Comparison of ENCODE assay signal across 8 mouse cellular contexts in the genomic region with DNA sequence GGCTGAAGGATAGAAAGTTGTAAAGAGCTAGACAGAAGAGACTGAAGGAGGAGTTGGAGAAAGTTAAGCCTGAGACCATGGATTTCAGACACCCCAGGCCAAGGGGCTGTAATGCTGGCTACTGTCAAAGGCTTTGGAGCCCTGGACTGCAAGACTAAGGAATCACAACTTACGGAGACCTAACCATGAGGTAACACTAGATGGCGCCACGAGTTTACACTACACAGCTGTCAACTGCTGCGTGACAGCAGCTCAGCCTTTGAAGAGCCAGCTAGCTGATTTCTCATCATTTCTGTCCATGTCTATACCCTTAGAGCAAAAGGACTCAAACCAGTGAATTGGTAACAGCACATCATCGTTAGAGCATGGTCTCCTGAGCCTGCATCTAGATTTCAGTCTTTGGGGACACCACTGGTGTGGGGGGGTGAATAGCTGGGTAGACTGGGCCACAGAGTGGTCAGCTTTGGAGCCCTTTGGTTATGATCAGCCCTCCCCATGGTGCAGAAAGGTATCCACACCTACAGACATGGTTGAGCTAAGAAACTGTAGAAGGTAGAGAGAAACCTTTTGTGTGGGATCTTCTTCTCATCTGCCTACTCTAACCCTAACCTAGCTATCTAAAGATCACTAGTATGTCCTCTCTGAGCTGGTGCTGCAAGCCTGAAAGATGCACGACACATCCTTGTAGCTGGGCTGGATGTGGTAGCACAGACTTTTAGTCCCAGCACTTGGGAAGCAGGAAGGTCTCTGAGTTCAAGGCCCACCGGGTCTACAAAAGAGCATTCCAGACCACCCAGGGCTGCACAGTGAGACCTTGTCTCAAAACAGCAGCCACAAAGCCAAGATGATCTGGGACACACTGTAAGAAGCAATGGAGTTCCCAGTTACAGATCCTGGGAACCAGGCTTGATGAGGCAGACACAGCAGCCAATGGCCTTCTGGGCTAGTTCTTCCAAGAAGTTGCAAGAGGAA. TPM values are rescaled to one million over a fixed set of nuclear protein-coding genes. Genes with fewer than 3 reads are reported as not detected.
DNase-seq lines count a peak whose midpoint lies in the region; ATAC-seq and TF ChIP-seq lines count a peak whose summit lies in the region.

No protein-coding gene starts in this region.

- intact Hi-C loops in heart, postnatal 25 days (cut with DNase I), result loop anchor here (1.0 to 10.0 kb wide), 4 partner anchors 71 to 379 kb away; a partner anchor contains a TSS

- H3K9me3 ChIP-seq in embryonic facial prominence, embryonic 10.5 days, result no peaks in the 10 kb centered on the region
- H3K9me3 ChIP-seq in limb, embryonic 12.5 days, result no peaks in the 10 kb centered on the region
- H3K9me3 ChIP-seq in midbrain, embryonic 16.5 days (replicated peaks; ENCODE audit: control insufficient read depth, low read length, poor library complexity, severe bottlenecking), result no peaks in the 10 kb centered on the region

- no peak for TF ChIP-seq POLR2A in spleen, adult 2 months (IDR thresholded peaks at IDR 0.05; ENCODE audit: low read depth, low read length)

- peaks cover 13% of the 10 kb centered on the region for H3K4me1 ChIP-seq in embryonic facial prominence, embryonic 10.5 days
- H3K4me1 ChIP-seq in limb, embryonic 12.5 days (replicated peaks), result peaks cover 11% of the 10 kb centered on the region; the same call in 1 of the 2 replicates
- no peaks in the 10 kb centered on the region for H3K4me1 ChIP-seq in midbrain, embryonic 16.5 days (ENCODE audit: control insufficient read depth, insufficient read depth, low read length)
- H3K4me1 ChIP-seq in spleen, adult 2 months (ENCODE audit: control insufficient read depth, insufficient read depth, insufficient read length), result no peaks in the 10 kb centered on the region

- H3K36me3 ChIP-seq in embryonic facial prominence, embryonic 10.5 days (replicated peaks), result peaks cover 10% of the 10 kb centered on the region; the same call in 1 of the 2 replicates
- H3K36me3 ChIP-seq in limb, embryonic 12.5 days, result peaks cover 18% of the 10 kb centered on the region; the same call in 1 of the 2 replicates
- no peaks in the 10 kb centered on the region; the same call in none of the 2 replicates for H3K36me3 ChIP-seq in midbrain, embryonic 16.5 days (ENCODE audit: control insufficient read depth, insufficient read depth, low read length)
- H3K36me3 ChIP-seq in spleen, adult 2 months (ENCODE audit: control insufficient read depth, insufficient read depth, low read length), result peaks cover 6% of the 10 kb centered on the region

- 21% methylated on average over 7 of the region's 7 CpGs for WGBS in embryonic facial prominence, embryonic 10.5 days
- 22% methylated on average over 7 of the region's 7 CpGs for WGBS in limb, embryonic 12.5 days
- 19% methylated on average over 7 of the region's 7 CpGs for WGBS in midbrain, embryonic 16.5 days
- 26% methylated on average over 7 of the region's 7 CpGs for WGBS in spleen, adult 2 months

- H3K4me3 ChIP-seq in embryonic facial prominence, embryonic 10.5 days, result no peak overlapping the region
- no peak overlapping the region for H3K4me3 ChIP-seq in limb, embryonic 12.5 days (replicated peaks)
- H3K4me3 ChIP-seq in midbrain, embryonic 16.5 days (ENCODE audit: low read depth, low read length), result no peak overlapping the region
- no peak overlapping the region for H3K4me3 ChIP-seq in spleen, adult 2 months (ENCODE audit: extremely low read depth, insufficient read depth, insufficient read length)

- DNase-seq in heart, adult 11 months, result peak; percentile 95
- DNase-seq in heart, postnatal 25 days (ENCODE audit: low spot score), result no peak
- DNase-seq in embryonic facial prominence, embryonic 10.5 days (ENCODE audit: low spot score), result peak; percentile 82
- peak; percentile 78 to 91 for DNase-seq in heart, adult 18-20 months
- DNase-seq in kidney, adult 8-10 months, result peak; percentile 83 to 92
- DNase-seq in spleen, adult 2 months (ENCODE audit: low read depth in 1 of 2, low spot score in 2 of 2), result peak; percentile 69 to 76

- no peak overlapping the region for H3K27ac ChIP-seq in embryonic facial prominence, embryonic 10.5 days (replicated peaks)
- no peak overlapping the region for H3K27ac ChIP-seq in limb, embryonic 12.5 days
- no peak overlapping the region for H3K27ac ChIP-seq in midbrain, embryonic 16.5 days (ENCODE audit: low read length)
- no peak overlapping the region for H3K27ac ChIP-seq in spleen, adult 2 months (ENCODE audit: insufficient read depth, low read length)

- H3K9ac ChIP-seq in limb, embryonic 12.5 days (replicated peaks), result no peak overlapping the region
- H3K9ac ChIP-seq in midbrain, embryonic 16.5 days (ENCODE audit: low read depth, low read length), result no peak overlapping the region

- no peak overlapping the region for H3K4me2 ChIP-seq in limb, embryonic 12.5 days
- H3K4me2 ChIP-seq in midbrain, embryonic 16.5 days (ENCODE audit: low read length), result no peak overlapping the region

- peak; percentile 69; the same call in 1 of the 2 replicates for ATAC-seq in limb, embryonic 12.5 days (ENCODE audit: insufficient number of reproducible peaks, insufficient read depth, low FRiP score, low TSS enrichment, low read depth)
- peak; percentile 87 for ATAC-seq in midbrain, embryonic 16.5 days

- TF ChIP-seq CTCF in spleen, adult 2 months (IDR thresholded peaks at IDR 0.05; ENCODE audit: extremely low read depth, insufficient read depth, insufficient read length, insufficient replicate concordance), result peak; percentile 89; the same call in 1 of the 2 replicates

- H3K27me3 ChIP-seq in embryonic facial prominence, embryonic 10.5 days (replicated peaks; ENCODE audit: low read depth, poor library complexity, severe bottlenecking), result peaks cover 41% of the 10 kb centered on the region
- peaks cover 16% of the 10 kb centered on the region for H3K27me3 ChIP-seq in limb, embryonic 12.5 days
- H3K27me3 ChIP-seq in midbrain, embryonic 16.5 days (ENCODE audit: control insufficient read depth, insufficient read depth, low read depth, low read length), result peaks cover 13% of the 10 kb centered on the region
- 0 out of 2 replicates have a peak, but pooled peaks cover under 1% of the 10 kb centered on the region for H3K27me3 ChIP-seq in spleen, adult 2 months (ENCODE audit: control insufficient read depth, insufficient read depth, low read length)

RNA-seq across cellular contexts. Expression of a gene that starts 7.0 kb away (rescaled TPM):
- total RNA-seq in heart, postnatal 25 days (2021), result not detected
- polyA plus RNA-seq in embryonic facial prominence, embryonic 10.5 days (2016; fragmentation: Nextera tagmentation; extraction: Ambion mirVana), result 1.3 and 2.3 TPM in 2 replicates
- under 1 TPM in 1 of 2 experiments, not detected in 1; 0.33 TPM for total RNA-seq in heart, adult 18-20 months (2021)
- polyA plus RNA-seq in limb, embryonic 12.5 days (2016; fragmentation: Nextera tagmentation; extraction: Ambion mirVana), result 2.7 and 4.0 TPM in 2 replicates
- not detected in 2 replicates for polyA plus RNA-seq in midbrain, embryonic 16.5 days (2015; fragmentation: Nextera tagmentation; extraction: Ambion mirVana)
- 0.42 and 0.45 TPM in 2 replicates for polyA plus RNA-seq in spleen, adult 2 months (2012; rRNA removed)

RNA-seq across cellular contexts. Expression of a gene that starts 9.4 kb away (rescaled TPM):
- 100 to 1,000 TPM; 191 to 194 TPM for total RNA-seq in heart, postnatal 25 days (2021)
- 21.6 and 24.6 TPM in 2 replicates for polyA plus RNA-seq in embryonic facial prominence, embryonic 10.5 days (2016; fragmentation: Nextera tagmentation; extraction: Ambion mirVana)
- 100 to 1,000 TPM; 181 to 183 TPM for total RNA-seq in heart, adult 18-20 months (2021)
- 22.7 and 24.1 TPM in 2 replicates for polyA plus RNA-seq in limb, embryonic 12.5 days (2016; fragmentation: Nextera tagmentation; extraction: Ambion mirVana)
- polyA plus RNA-seq in midbrain, embryonic 16.5 days (2015; fragmentation: Nextera tagmentation; extraction: Ambion mirVana), result 14.9 and 17.5 TPM in 2 replicates
- 56.7 and 66.9 TPM in 2 replicates for polyA plus RNA-seq in spleen, adult 2 months (2012; rRNA removed)

RNA-seq across cellular contexts. Expression of a gene that starts 18.2 kb away (rescaled TPM):
- total RNA-seq in heart, postnatal 25 days (2021), result 100 to 1,000 TPM; 375 to 390 TPM
- not detected in 2 replicates for polyA plus RNA-seq in embryonic facial prominence, embryonic 10.5 days (2016; fragmentation: Nextera tagmentation; extraction: Ambion mirVana)
- 100 to 1,000 TPM; 390 to 433 TPM for total RNA-seq in heart, adult 18-20 months (2021)
- polyA plus RNA-seq in limb, embryonic 12.5 days (2016; fragmentation: Nextera tagmentation; extraction: Ambion mirVana), result not detected in 2 replicates
- polyA plus RNA-seq in midbrain, embryonic 16.5 days (2015; fragmentation: Nextera tagmentation; extraction: Ambion mirVana), result not detected in 2 replicates
- not detected in 2 replicates for polyA plus RNA-seq in spleen, adult 2 months (2012; rRNA removed)

RNA-seq across cellular contexts. Expression of a gene that starts 21.5 kb away (rescaled TPM):
- total RNA-seq in heart, postnatal 25 days (2021), result 1,000 to 10,000 TPM; 1,080 to 1,118 TPM
- polyA plus RNA-seq in embryonic facial prominence, embryonic 10.5 days (2016; fragmentation: Nextera tagmentation; extraction: Ambion mirVana), result 193 and 199 TPM in 2 replicates
- total RNA-seq in heart, adult 18-20 months (2021), result 1,000 to 10,000 TPM in 1 of 2 experiments, 100 to 1,000 TPM in 1; 976 to 1,178 TPM
- polyA plus RNA-seq in limb, embryonic 12.5 days (2016; fragmentation: Nextera tagmentation; extraction: Ambion mirVana), result 206 and 217 TPM in 2 replicates
- 264 and 289 TPM in 2 replicates for polyA plus RNA-seq in midbrain, embryonic 16.5 days (2015; fragmentation: Nextera tagmentation; extraction: Ambion mirVana)
- 91.1 and 135 TPM in 2 replicates for polyA plus RNA-seq in spleen, adult 2 months (2012; rRNA removed)

RNA-seq across cellular contexts. Expression of a gene that starts 27.9 kb away (rescaled TPM):
- 100 to 1,000 TPM; 745 to 758 TPM for total RNA-seq in heart, postnatal 25 days (2021)
- polyA plus RNA-seq in embryonic facial prominence, embryonic 10.5 days (2016; fragmentation: Nextera tagmentation; extraction: Ambion mirVana), result 1,693 and 1,819 TPM in 2 replicates
- total RNA-seq in heart, adult 18-20 months (2021), result 100 to 1,000 TPM; 701 to 738 TPM
- 1,161 and 1,172 TPM in 2 replicates for polyA plus RNA-seq in limb, embryonic 12.5 days (2016; fragmentation: Nextera tagmentation; extraction: Ambion mirVana)
- 657 and 682 TPM in 2 replicates for polyA plus RNA-seq in midbrain, embryonic 16.5 days (2015; fragmentation: Nextera tagmentation; extraction: Ambion mirVana)
- polyA plus RNA-seq in spleen, adult 2 months (2012; rRNA removed), result 2,560 and 3,342 TPM in 2 replicates
